Mouse (Mus musculus): Measurements from ENCODE around the gene Ms4a7.

DNA sequence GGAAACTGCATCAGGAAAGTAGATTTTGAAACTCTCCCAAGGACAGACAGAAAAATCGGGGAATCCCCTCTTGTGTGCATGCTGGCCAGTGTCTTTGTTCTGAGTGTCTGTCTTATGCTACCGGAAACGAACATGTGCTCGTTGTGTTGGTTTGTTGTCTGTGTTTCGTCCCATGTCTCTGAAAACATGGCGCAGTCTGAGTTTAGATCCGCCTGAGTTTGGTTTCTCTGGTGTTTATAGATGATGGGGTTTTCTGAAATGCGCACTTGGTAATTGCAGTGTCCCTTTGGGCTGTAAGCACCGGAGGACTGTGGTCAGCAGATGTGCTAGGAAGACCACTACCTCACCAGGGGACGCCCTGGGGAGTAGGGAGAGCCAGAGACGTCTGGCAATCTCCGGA lies 43.0 kb downstream of the Ms4a7 start:
- no peak for TF ChIP-seq CTCF (IDR thresholded peaks at IDR 0.05; ENCODE audit: borderline replicate concordance, insufficient read depth, low read depth, low read length)
- TF ChIP-seq POLR2A (IDR thresholded peaks at IDR 0.05; ENCODE audit: borderline replicate concordance, insufficient read depth, low read length): no peak

All from cerebellum, adult 2 months (tissue).